Mouse (Mus musculus) common myeloid progenitor, adult 5-6 weeks (primary cell): ENCODE data around the gene Kirrel2. TPM values are rescaled to one million over a fixed set of nuclear protein-coding genes. Genes with fewer than 3 reads are reported as not detected.

Source experiments
- ATAC-seq: replicated peaks from 2 replicates; pipeline ENCODE4 v1.8.0; 2016; ENCODE audit warnings: low read depth, mild to moderate bottlenecking, moderate TSS enrichment, inconsistent platforms; ENCODE audit not compliant: poor library complexity, severe bottlenecking
- total RNA-seq: library from RNA; stranded (forward); fragments of 200-1000, 187-1606 nt; gene quantifications from 2 replicates; pipeline ENCODE4 v1.2.3, GENCODE M21; 2017

Kirrel2 gene
- total RNA-seq, 1 experiment from 2014 or later, result not detected

DNA sequence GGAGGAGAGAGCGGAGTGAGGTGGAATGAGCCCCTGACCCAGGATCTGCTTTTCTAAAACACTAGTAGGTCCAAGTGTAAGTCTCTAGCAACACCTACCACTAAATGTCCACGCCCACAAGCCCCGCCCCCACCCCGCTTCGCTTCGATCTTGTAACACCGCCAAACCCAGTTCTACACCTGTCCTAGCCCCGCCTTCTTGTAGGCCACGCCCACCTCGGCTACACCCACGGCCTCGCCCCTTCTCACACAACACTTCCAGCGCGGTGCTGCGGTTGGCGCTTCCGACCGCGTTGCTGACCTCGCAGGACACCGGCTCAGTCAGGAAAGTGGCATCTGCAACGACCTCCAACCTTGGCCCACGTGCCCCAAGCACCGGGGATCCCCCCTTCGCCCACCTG, 3.7 kb downstream of the Kirrel2 start:
- peak; percentile 77 for ATAC-seq

DNA sequence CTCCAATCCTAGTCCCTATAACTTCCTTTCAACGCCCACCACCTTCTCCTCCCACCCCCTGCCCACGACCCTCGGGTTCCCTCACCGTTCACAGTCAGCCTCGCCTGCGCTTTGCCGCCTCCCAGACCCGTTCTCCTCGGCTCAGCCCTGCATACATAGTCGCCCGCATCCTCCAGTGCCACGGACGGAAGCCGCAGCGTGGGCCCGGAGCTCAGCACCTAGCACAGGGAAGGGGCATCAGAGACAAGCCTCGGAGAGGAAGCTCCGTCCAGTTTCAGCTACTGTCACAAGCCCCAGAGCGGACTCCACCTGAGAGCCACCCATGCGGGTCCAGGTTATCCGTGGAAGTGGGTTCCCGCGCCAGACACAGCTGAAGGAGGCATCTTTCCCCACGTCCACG, 4.2 kb downstream of the Kirrel2 start:
- 0 out of 2 replicates have a peak, but pooled peaks have one; percentile 13 for ATAC-seq

- no peak for ATAC-seq
Observed at GRCm38 (mm10) chr7:30450241-30450640, 7.2 kb downstream of the Kirrel2 start.

DNA sequence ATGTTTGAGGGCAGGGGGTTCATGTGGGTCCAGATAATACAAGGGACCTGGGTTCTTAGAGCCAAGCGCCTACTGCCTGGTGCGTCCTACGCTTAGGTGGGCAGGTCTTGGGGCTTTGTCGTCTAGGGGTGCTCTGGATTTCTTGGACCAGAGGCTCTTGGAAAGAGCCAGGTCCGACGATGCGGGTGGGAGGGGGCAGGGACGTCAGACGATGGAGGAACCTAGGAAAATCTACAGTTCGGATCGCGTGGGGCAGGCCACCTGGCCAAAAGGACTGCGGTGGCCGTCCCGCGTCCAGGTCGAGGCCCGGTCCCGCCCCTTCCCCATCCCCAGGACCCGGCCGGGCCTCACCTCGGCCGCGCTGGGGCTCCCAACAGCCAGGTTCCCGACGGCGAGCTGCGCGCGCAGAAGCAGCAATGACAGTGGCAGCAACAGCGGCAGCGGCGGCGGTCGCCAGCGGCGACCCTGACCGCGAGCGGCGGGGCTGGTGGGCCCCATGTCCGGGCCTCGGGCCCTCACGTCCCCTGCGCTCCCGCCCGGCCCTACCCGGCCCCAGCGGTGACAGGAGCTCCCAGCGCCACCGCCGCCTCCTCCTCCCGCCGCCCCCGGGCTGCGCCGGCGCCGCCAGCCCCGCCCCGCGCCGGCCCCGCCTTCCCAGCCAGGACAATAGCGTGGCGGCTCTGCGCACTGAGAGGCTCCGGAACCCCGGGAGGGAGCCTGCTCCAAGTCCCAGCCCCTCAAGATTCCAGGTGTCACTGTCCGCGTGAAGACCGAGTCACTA, 12.3 kb downstream of the Kirrel2 start, which contains the start of gene Aplp1:
TSS of gene Aplp1 (minus strand) at position 565 of the 781 bp plus-strand sequence.
- 0 out of 2 replicates have a peak, but pooled peaks have one; percentile 40 for ATAC-seq

GRCm38 (mm10) chr7:30444154-30444970, 13.1 kb downstream of the Kirrel2 start:
- 0 out of 2 replicates have a peak, but pooled peaks have one; percentile 45 for ATAC-seq

DNA sequence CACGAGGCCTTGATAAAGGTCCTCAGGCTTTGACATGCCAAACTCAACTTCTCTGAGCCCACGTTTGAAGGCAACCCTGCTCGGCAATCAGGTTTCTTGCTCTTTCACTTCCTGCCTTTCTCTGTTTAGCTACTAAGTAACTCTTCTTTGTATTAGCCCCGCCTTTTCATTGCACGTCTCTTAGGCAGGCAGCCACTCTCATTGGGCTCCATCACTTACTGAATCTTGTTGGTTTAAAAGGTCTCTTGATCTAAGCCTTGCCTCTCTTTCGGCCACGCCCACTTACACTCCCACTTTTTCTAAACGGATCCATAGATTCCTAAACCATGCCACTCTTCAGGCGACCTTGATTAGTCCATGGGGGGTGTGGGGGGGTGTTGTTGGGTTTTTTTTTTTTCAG, 13.8 kb downstream of the Kirrel2 start:
- ATAC-seq, result no peak

DNA sequence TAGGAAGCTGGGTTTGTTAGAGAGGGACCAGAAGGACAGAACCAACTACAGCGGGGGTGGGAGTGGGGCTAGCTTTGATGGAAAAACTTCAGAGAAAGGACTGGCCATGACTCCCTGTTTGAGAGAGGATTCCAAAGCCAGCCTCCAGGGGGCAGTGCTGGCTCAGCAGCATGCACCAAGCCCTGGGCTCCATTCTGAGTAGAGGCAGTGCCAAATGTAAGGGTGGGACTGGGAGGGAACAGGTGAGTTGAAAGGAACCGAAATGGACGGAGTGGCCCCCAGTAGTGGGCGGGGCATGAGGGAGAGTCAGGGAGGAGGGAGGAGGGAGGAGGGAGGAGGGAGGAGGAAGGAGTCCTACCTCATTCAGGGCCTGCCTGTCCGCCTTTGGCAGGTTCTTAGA, 16.8 kb downstream of the Kirrel2 start:
- peak; percentile 77 for ATAC-seq

- no peak for ATAC-seq
Observed at GRCm38 (mm10) chr7:30439734-30440133, 17.8 kb downstream of the Kirrel2 start.

DNA sequence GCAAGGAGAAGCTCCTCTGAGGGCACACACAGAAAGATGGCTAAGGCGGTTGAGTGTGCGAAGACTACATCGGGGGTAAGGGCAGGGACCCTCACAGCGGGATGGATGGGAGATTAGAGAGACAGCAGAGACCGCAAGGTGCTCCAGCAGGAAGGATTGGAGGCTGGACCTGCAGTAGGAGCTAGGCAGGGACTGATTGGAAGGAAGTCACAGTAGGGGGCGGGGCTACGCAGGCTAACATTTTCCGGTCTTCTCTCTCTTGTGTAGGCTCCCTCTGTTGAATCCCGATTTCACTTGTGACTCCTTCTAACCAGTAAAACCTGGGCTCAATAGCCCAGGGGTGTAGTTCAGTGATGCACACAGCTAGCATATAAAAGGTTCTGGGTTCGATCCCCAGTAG, 20.6 kb downstream of the Kirrel2 start:
- ATAC-seq, result 0 out of 2 replicates have a peak, but pooled peaks have one; percentile 43

- ATAC-seq, result no peak
Observed at GRCm38 (mm10) chr7:30435156-30435555, 22.3 kb downstream of the Kirrel2 start.

GRCm38 (mm10) chr7:30434701-30435100, 22.8 kb downstream of the Kirrel2 start:
- no peak for ATAC-seq

DNA sequence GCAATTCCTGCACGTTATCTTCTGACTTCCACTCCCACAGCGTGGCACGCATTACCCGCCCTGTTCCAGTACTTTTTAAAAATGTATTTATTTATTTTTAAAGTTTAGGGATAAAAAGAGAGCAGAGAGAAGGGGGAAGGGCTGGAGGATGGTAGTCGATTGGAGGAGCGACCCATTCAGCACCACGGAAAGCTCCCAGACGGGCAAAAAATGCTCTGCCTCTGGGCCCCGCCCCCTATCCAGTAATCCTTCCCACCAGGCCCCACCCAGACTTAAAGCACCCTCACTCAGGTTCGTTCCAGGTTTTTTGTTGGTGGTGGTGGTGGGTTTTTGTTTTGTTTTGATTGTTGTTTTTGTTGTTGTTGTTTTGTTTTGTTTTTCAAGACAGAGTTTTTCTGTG, 23.3 kb downstream of the Kirrel2 start:
- peak; percentile 55; the same call in 1 of the 2 replicates for ATAC-seq

DNA sequence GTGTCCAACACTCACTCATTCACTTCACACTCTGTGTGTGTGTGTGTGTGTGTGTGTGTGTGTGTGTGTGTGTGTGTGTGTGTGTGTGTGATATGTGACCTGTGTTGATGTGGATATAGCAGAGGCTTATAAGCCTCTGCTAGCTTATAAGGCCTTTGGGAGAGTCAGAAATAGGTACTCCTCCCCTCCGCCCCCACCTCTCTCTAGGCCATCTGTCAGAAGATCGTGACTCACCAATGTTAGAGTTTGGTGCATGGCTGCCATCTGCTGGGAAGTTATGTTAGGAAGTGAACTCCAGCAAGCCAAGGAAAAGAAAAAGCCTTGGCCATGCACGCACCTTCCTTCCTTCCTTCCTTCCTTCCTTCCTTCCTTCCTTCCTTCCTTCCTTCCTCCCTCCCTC, 25.7 kb downstream of the Kirrel2 start:
- ATAC-seq, result peak; percentile 81

DNA sequence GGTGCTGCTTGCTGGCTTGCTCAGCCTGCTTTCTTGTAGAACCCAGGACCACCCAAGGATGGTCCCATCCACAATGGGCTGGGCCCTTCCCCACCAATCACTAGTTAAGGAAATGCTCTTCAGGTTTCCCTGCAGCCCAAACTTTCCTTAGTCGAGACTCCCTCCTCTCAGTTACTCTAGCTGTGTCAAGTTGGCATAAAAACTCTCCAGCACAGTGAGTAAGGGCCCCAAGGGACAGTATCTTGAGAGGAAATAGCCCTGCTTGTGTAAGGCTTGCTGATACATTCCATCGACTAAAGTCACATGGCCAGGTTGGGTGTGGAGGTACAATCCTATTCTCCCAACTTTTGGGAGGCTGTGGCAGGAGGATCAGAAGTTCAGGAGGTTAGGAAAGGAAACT, 27.3 kb downstream of the Kirrel2 start:
- no peak for ATAC-seq

GRCm38 (mm10) chr7:30429327-30429726, 28.2 kb downstream of the Kirrel2 start:
- ATAC-seq, result no peak

GRCm38 (mm10) chr7:30423071-30423641, 34.3 kb downstream of the Kirrel2 start:
- ATAC-seq, result peak; percentile 20

DNA sequence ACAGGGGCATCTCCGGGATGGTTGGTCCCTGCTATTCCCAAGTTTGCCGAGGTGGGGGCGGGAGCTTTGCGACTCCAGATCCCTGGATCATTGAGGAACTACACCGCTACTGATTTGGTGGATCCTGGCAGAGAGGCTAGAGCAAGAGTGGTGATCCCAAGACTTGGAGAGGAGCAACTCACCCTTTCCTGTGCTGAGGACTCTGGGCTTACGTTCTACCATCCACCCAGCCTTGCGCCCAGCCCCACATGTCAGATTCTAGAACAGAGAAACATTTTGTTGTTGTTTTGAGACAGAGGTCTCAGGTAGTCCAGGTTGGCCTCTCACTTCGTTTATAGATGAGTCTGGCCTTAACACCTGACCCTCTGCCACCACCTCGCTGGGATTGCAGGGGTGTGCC, 34.9 kb downstream of the Kirrel2 start:
- ATAC-seq, result no peak

DNA sequence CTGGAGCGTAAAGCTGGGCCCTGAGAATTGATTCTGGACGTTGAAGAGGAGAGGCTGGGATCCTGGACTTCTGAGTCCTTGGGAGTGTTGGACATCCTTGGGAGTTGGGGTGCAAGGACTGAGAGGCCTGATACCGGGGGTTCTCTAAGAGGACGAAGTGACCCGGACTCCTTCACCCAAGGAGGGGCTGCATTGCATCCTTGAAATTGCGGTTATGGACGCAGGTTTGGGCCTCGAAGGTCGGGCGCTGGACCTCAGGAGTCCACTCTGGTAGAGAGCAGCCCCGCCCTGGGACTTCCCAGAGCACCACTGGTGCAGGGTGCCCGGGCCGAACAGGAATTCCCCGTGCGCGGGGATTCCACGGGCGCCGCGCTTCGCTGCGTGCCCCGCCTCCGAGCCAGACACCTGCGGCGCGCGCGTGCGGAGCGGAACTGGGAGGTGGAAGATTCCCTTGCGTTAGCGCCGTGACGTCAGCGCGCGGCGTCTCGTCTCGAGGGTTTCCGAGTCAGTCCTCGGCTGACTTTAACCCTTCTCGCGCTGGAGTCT, 35.5 kb downstream of the Kirrel2 start:
- peak; percentile 30 for ATAC-seq

DNA sequence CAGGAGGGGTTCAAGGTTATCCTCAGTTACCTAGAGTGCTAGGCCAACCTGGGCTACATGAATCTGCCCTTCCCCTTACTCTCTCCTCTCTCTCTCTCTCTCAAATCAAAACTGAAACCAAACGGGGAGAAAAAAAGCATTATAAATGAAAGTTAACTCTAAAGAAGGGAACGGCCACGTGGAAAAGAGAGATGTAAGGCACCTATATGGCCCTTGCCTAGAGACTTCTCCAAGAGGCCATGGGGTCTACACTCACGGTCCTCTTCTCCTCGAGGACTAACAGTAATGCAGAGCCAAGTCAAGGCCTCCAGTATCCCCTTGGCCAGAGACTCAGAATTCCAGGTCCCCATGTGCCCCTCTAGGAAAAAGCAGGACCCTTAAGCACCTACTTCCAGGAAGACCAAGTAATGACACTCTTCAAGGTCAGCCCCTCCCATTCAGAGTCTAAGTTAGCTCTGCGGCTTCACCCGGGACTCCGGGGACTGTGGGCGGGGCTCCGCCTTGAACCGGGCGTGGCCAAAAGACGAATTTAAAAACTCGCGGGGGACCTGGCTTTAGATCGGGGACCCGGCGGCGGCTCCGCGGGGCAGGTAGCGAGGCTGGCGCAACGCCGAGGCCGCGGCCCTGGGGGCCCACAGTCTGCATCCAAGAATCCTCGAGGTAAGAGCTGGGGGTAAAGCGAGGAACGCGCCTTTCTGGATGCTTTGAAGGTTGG, 36.2 kb downstream of the Kirrel2 start, which contains the start of gene Nfkbid:
TSS of gene Nfkbid (plus strand) at position 558 of the 715 bp plus-strand sequence.
- ATAC-seq, result peak; percentile 34

DNA sequence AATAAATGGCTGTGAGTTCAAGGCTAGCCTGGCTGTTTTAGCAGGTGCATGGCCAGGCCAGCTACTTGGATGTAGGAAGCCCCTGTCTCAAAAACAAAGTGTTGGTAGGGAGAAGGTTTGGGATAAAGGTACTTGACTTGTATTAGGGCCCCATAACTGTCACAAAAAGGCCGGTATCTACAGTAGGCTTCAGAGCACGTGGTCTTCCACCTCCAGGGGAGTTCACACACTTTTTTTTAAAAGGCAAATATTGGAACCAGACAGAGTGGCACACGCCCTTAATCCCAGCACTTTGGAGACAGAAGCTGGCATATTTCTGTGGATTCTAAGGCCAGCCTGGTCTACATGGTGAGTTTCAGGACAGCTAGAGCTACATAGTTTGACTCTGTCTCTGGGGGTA, 36.8 kb downstream of the Kirrel2 start:
- ATAC-seq, result no peak
